Mouse (Mus musculus) embryonic stem cell, embryonic (primary cell): Measurements from ENCODE around the gene Mfsd6l.

Experiments
- CTCF ChIA-PET, 4 experiments: fragments of 300-600 bp in 2 of 4; fragments of 350-600 bp in 2 of 4; sonication (Branson Sonifier 250); formaldehyde crosslinking; loops; one replicate each; lab custom pipeline; 2022; ENCODE audit warnings: inconsistent platforms in 2 of 4; lab: Charles Lee
- POLR2A ChIA-PET, 4 experiments: fragments of 300-600 bp in 2 of 4; fragments of 350-600 bp in 2 of 4; sonication (Branson Sonifier 250); formaldehyde crosslinking; loops; one replicate each; lab custom pipeline; 2022; ENCODE audit warnings: antibody characterized with exemption in 4 of 4, inconsistent platforms in 1 of 4; lab: Charles Lee

Gene Mfsd6l

GRCm38 (mm10) chr11:68580566-68580965 lies 24.6 kb downstream of the Mfsd6l start:
- ChIA-PET CTCF (interaction anchor here (0.6 to 2.1 kb wide), 10 partner anchors 9 to 322 kb away, joined by 3 to 9 read pairs (median 4); no protein-coding TSS in a partner anchor), POLR2A (interaction anchor here in 1 of 4 experiments (0.7 to 1.5 kb wide), 4 partner anchors 11 to 64 kb away, joined by 3 to 5 read pairs (median 3); no protein-coding TSS in a partner anchor)

- POLR2A ChIA-PET, result interaction anchor here in 1 of 4 experiments (1.4 kb wide), 1 partner anchor 109 kb away, joined by 4 read pairs; the partner anchor contains the start of gene Myh10
- CTCF ChIA-PET, result interaction anchor here in 3 of 4 experiments (0.5 to 0.7 kb wide), 3 partner anchors 17 to 293 kb away, joined by 3 to 5 read pairs (median 3); no protein-coding TSS in a partner anchor
Observed at GRCm38 (mm10) chr11:68583225-68583624, 27.2 kb downstream of the Mfsd6l start.

- CTCF ChIA-PET, result interaction anchor here in 1 of 4 experiments (0.6 kb wide), 1 partner anchor 29 kb away, joined by 3 read pairs; no protein-coding TSS in a partner anchor
Observed at GRCm38 (mm10) chr11:68583906-68584480, 28.0 kb downstream of the Mfsd6l start.

GRCm38 (mm10) chr11:68585890-68586289 lies 29.9 kb downstream of the Mfsd6l start:
- CTCF ChIA-PET, result interaction anchor here (0.5 to 3.3 kb wide), 22 partner anchors 8 to 313 kb away, joined by 3 to 13 read pairs (median 3); no protein-coding TSS in a partner anchor

More at GRCm38 (mm10) chr11:68583906-68584480, 28.0 kb downstream of the Mfsd6l start:
- POLR2A ChIA-PET, result interaction anchor here in 1 of 4 experiments (1.1 kb wide), 1 partner anchor 16 kb away, joined by 4 read pairs; no protein-coding TSS in a partner anchor

GRCm38 (mm10) chr11:68586721-68587120 lies 30.7 kb downstream of the Mfsd6l start, which contains the start of gene Ccdc42:
Ccdc42 (plus strand) TSS chr11:68587021.
- ChIA-PET POLR2A (interaction anchor here in 2 of 4 experiments (1.0 to 2.1 kb wide), 2 partner anchors 104 to 105 kb away, joined by 3 to 11 read pairs; partner anchors contain the start of gene Myh10 (in 2 of the 2)), CTCF (interaction anchor here in 3 of 4 experiments (0.6 to 3.3 kb wide), 13 partner anchors 8 to 312 kb away, joined by 3 to 13 read pairs (median 3); no protein-coding TSS in a partner anchor)

More at GRCm38 (mm10) chr11:68585890-68586289, 29.9 kb downstream of the Mfsd6l start:
- POLR2A ChIA-PET, result interaction anchor here in 3 of 4 experiments (0.6 to 2.1 kb wide), 6 partner anchors 42 to 536 kb away, joined by 3 to 11 read pairs (median 3); partner anchors contain the start of genes Myh10 (in 2 of the 3) and 9130213A22Rik (in 1 of the 3)

GRCm38 (mm10) chr11:68589055-68589809 lies 33.2 kb downstream of the Mfsd6l start:
- POLR2A ChIA-PET, result interaction anchor here in 2 of 4 experiments (0.5 to 2.2 kb wide), 8 partner anchors 11 to 423 kb away, joined by 3 to 15 read pairs (median 4); partner anchors contain the start of gene Myh10 (in 2 of the 2)
- CTCF ChIA-PET, result interaction anchor here (0.5 to 2.0 kb wide), 33 partner anchors 9 to 549 kb away, joined by 3 to 11 read pairs (median 4); partner anchors contain the start of genes Myh10 (in 1 of the 4) and Ndel1 (in 1 of the 4)

GRCm38 (mm10) chr11:68591708-68592107 lies 35.7 kb downstream of the Mfsd6l start:
- CTCF ChIA-PET, result no interaction called here
- POLR2A ChIA-PET, result interaction anchor here in 2 of 4 experiments (1.1 to 1.3 kb wide), 3 partner anchors 10 to 100 kb away, joined by 3 read pairs; partner anchors contain the start of gene Myh10 (in 2 of the 2)

- POLR2A ChIA-PET, result no interaction called here
Observed at GRCm38 (mm10) chr11:68593247-68593646, 37.3 kb downstream of the Mfsd6l start.

GRCm38 (mm10) chr11:68597912-68598311 lies 41.9 kb downstream of the Mfsd6l start:
- ChIA-PET POLR2A (interaction anchor here in 1 of 4 experiments (1.1 kb wide), 1 partner anchor 93 kb away, joined by 3 read pairs; the partner anchor contains the start of gene Myh10), CTCF (interaction anchor here in 1 of 4 experiments (1.4 kb wide), 1 partner anchor 9 kb away, joined by 4 read pairs; no protein-coding TSS in a partner anchor)

More at GRCm38 (mm10) chr11:68593247-68593646, 37.3 kb downstream of the Mfsd6l start:
- CTCF ChIA-PET, result interaction anchor here in 1 of 4 experiments (0.6 kb wide), 1 partner anchor 41 kb away, joined by 7 read pairs; no protein-coding TSS in a partner anchor

GRCm38 (mm10) chr11:68600551-68601021 lies 44.6 kb downstream of the Mfsd6l start:
- ChIA-PET POLR2A (interaction anchor here in 2 of 4 experiments (0.5 to 3.3 kb wide), 8 partner anchors 9 to 179 kb away, joined by 3 to 11 read pairs (median 4); partner anchors contain the start of gene Myh10 (in 2 of the 2)), CTCF (interaction anchor here in 2 of 4 experiments (0.5 to 2.4 kb wide), 2 partner anchors 15 to 17 kb away, joined by 3 to 9 read pairs; no protein-coding TSS in a partner anchor)

GRCm38 (mm10) chr11:68601486-68601991 lies 45.6 kb downstream of the Mfsd6l start:
- POLR2A ChIA-PET, result interaction anchor here in 3 of 4 experiments (0.6 to 3.3 kb wide), 8 partner anchors 10 to 251 kb away, joined by 3 to 11 read pairs (median 4); partner anchors contain the start of gene Myh10 (in 3 of the 3)
- CTCF ChIA-PET, result interaction anchor here in 2 of 4 experiments (0.9 to 2.5 kb wide), 5 partner anchors 11 to 35 kb away, joined by 3 to 11 read pairs (median 4); no protein-coding TSS in a partner anchor

GRCm38 (mm10) chr11:68602200-68602931 lies 46.4 kb downstream of the Mfsd6l start:
- ChIA-PET POLR2A (interaction anchor here in 3 of 4 experiments (0.7 to 3.3 kb wide), 6 partner anchors 10 to 250 kb away, joined by 3 to 11 read pairs (median 4); partner anchors contain the start of gene Myh10 (in 2 of the 3)), CTCF (interaction anchor here (0.6 to 2.5 kb wide), 9 partner anchors 12 to 557 kb away, joined by 3 to 11 read pairs (median 3); no protein-coding TSS in a partner anchor)

- CTCF ChIA-PET, result no interaction called here
- POLR2A ChIA-PET, result interaction anchor here in 1 of 4 experiments (1.2 kb wide), 1 partner anchor 84 kb away, joined by 3 read pairs; the partner anchor contains the start of gene Myh10
Observed at GRCm38 (mm10) chr11:68607046-68607445, 51.1 kb downstream of the Mfsd6l start.
